Mouse (Mus musculus) layer of hippocampus, adult 9-11 months (tissue): ENCODE measurements at regions not wholly inside any gene's neighbourhood (a gene's known extent, or its start where the extent isn't known, plus 50 kb on each side); places are given as distances from the start of the nearest gene placed in this dataset.
"Not testable (repeated sequence)": the region's sequence is repeated elsewhere in the genome, so short reads cannot be mapped to it uniquely, and the experiment has no call there.

Experiments used
- DNase-seq: peaks from one replicate; pipeline ENCODE4 v3.0.0; 2022

- no peak for DNase-seq
Observed at GRCm38 (mm10) chr10:69045275-69045674, 106.0 kb upstream of the Rhobtb1 start.

- DNase-seq, result no peak
Observed at GRCm38 (mm10) chr10:69046008-69046555, 105.2 kb upstream of the Rhobtb1 start.

- no peak for DNase-seq
Observed at GRCm38 (mm10) chr10:69078008-69078407, 73.2 kb upstream of the Rhobtb1 start.

DNA sequence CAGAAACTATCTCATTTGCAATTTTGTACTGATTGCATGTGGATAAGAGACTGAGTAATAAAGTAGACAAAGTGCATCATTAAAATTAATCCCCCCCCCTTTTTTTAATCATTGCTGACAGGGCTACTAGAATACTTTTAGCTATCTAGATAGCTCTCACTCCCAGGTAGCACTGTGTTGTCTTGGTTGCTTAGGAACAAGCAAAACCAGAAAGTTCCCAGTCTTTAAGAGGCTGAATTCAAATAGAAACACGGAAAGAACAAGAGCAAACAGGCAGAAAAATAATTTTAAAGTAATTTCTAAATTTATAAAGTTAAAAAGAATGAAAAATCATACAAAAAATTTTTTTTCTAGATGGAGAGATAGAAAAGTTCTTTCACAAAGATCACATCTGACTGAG lies 65.0 kb upstream of the Rhobtb1 start:
- DNase-seq, result no peak

DNA sequence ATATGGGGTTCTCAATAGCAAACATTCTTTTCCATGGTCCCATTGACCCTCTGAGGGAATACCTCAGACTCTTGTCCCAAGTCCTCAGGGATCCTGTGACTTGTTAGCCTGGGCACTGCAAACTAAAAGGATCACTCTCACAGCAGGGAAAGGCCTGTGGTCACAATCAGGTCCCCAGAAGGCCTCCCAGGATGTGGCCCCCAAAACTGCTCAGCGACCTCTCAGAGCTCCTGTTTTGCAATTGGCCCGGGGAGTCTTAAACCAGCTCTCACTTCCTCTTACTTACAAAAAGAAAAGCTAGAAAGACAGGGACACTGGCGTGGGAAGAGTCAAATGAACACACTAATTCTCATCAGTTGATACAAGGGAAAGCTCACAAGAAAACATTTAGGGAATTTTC lies 59.4 kb upstream of the Rhobtb1 start:
- DNase-seq, result no peak

DNA sequence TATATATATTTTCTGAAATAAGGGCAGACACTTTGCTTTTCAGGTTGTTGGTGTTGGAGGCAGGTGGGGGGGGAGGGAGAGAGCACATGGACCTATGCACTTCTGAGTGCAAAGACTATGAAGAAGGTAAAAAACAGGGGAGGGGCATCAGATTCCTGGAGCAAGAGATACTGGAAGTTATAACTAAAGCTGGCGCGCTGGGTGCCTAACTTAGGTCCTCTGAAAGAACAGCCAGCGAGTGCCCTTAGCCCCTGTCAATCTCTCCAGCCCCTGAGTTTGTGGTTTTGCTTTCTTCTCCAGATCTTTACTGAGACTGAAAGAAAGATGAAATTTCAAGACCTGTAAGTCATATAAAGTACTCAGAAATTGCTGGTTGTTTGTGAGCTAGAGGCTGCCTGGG lies 51.2 kb upstream of the Rhobtb1 start:
- DNase-seq, result no peak

- not testable (repeated sequence) for DNase-seq
Observed at GRCm38 (mm10) chr10:69100742-69101141, 50.5 kb upstream of the Rhobtb1 start.
